Mouse (Mus musculus): ENCODE data around the gene Olfr1368. TPM values are rescaled to one million over a fixed set of nuclear protein-coding genes. Genes with fewer than 3 reads are reported as not detected.
"Not testable (repeated sequence)": the region's sequence is repeated elsewhere in the genome, so short reads cannot be mapped to it uniquely, and the experiment has no call there.

The Olfr1368 gene
- polyA plus RNA-seq, 1 experiment from 2014 or later: not detected

DNA sequence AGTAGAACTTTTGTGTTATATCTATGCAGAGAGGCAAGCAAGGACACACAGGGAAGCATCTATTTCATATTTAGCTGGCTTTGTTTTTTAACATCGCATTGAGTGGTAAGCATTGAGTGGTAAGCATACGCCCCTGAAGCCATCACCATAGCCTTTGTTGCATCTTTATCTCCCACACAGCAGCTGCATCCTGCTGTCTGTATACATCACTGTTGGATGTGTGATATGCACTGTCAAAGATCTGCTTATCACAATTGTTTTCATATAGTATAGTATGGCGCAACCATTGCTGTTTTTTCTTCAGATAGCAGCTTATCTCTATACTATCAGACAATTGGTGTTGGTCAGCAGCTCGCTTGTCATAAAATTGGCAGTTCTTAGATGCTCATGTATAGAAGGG, 31.5 kb downstream of the Olfr1368 start:
- Histone ChIP-seq H3K27me3 (ENCODE audit: control insufficient read depth, insufficient read depth, low read length) (no peaks in the 10 kb centered on the region), H3K4me1 (replicated peaks; ENCODE audit: control insufficient read depth, insufficient read depth) (no peaks in the 10 kb centered on the region), H3K9me3 (ENCODE audit: control insufficient read depth, low read length) (no peaks in the 10 kb centered on the region), H3K27ac (replicated peaks) (no peak overlapping the region), H3K9ac (ENCODE audit: low read length) (no peak overlapping the region), H3K4me3 (ENCODE audit: low read depth, low read length) (no peak overlapping the region), H3K36me3 (ENCODE audit: control insufficient read depth, insufficient read depth, low read length) (no peaks in the 10 kb centered on the region), H3K4me2 (replicated peaks; ENCODE audit: low read depth) (no peak overlapping the region)
- TF ChIP-seq CTCF (IDR thresholded peaks at IDR 0.05; ENCODE audit: low read depth) (no peak), EP300 (optimal IDR thresholded peaks at IDR 0.05) (no peak)
- ATAC-seq (ENCODE audit: low FRiP score, low TSS enrichment) (no peak), DNase-seq (ENCODE audit: low spot score) (no peak)
- WGBS: 80% methylated on average over 4 of the region's 4 CpGs

GRCm38 (mm10) chr13:21111183-21111582, 34.5 kb downstream of the Olfr1368 start, which contains the start of gene Olfr1369-ps1:
TSS of gene Olfr1369-ps1 (plus strand) at chr13:21111483.
- WGBS: 80% methylated on average over 3 of the region's 3 CpGs
- not testable (repeated sequence) for H3K27me3 ChIP-seq (ENCODE audit: control insufficient read depth, insufficient read depth, low read length); H3K4me2 ChIP-seq (replicated peaks; ENCODE audit: low read depth); H3K4me1 ChIP-seq (replicated peaks; ENCODE audit: control insufficient read depth, insufficient read depth); ATAC-seq (ENCODE audit: low FRiP score, low TSS enrichment); H3K27ac ChIP-seq (replicated peaks); DNase-seq (ENCODE audit: low spot score); H3K9me3 ChIP-seq (ENCODE audit: control insufficient read depth, low read length); H3K36me3 ChIP-seq (ENCODE audit: control insufficient read depth, insufficient read depth, low read length); H3K9ac ChIP-seq (ENCODE audit: low read length); H3K4me3 ChIP-seq (ENCODE audit: low read depth, low read length)

GRCm38 (mm10) chr13:21110441-21110840, 35.2 kb downstream of the Olfr1368 start:
- H3K9me3 ChIP-seq (ENCODE audit: control insufficient read depth, low read length): no peaks in the 10 kb centered on the region
- DNase-seq (ENCODE audit: low spot score) (no peak), ATAC-seq (ENCODE audit: low FRiP score, low TSS enrichment) (no peak)
- H3K4me1 ChIP-seq (replicated peaks; ENCODE audit: control insufficient read depth, insufficient read depth): no peaks in the 10 kb centered on the region
- TF ChIP-seq EP300 (optimal IDR thresholded peaks at IDR 0.05) (no peak), CTCF (IDR thresholded peaks at IDR 0.05; ENCODE audit: low read depth) (no peak)
- H3K9ac ChIP-seq (ENCODE audit: low read length): no peak overlapping the region
- no peaks in the 10 kb centered on the region for H3K27me3 ChIP-seq (ENCODE audit: control insufficient read depth, insufficient read depth, low read length)
- WGBS: 86% methylated on average over 6 of the region's 6 CpGs
- H3K4me3 ChIP-seq (ENCODE audit: low read depth, low read length): no peak overlapping the region
- H3K36me3 ChIP-seq (ENCODE audit: control insufficient read depth, insufficient read depth, low read length): no peaks in the 10 kb centered on the region
- no peak overlapping the region for H3K4me2 ChIP-seq (replicated peaks; ENCODE audit: low read depth)
- no peak overlapping the region for H3K27ac ChIP-seq (replicated peaks)

DNA sequence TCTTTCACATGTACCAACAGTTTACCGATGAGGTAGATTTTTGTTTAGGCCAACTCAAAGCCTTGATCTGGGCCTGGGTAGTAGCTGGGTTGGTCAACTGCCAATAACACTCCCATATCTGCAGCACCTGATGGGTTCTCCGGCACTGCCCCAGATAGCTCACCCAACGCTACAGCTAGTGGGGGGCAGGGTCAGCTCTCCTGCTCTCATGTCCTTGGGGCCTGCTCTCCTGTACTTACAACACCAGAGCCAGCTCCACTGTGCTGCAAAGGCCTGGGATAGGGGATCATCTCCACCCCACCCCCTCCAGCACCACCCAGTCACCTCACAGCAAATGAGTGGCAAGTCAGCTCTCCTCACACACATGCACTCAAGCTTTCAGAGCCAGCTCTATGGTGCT, 35.9 kb downstream of the Olfr1368 start:
- Histone ChIP-seq H3K9me3 (ENCODE audit: control insufficient read depth, low read length) (no peaks in the 10 kb centered on the region), H3K4me2 (replicated peaks; ENCODE audit: low read depth) (no peak overlapping the region), H3K9ac (ENCODE audit: low read length) (no peak overlapping the region), H3K36me3 (ENCODE audit: control insufficient read depth, insufficient read depth, low read length) (no peaks in the 10 kb centered on the region), H3K27me3 (ENCODE audit: control insufficient read depth, insufficient read depth, low read length) (no peaks in the 10 kb centered on the region), H3K27ac (replicated peaks) (no peak overlapping the region), H3K4me3 (ENCODE audit: low read depth, low read length) (no peak overlapping the region), H3K4me1 (replicated peaks; ENCODE audit: control insufficient read depth, insufficient read depth) (no peaks in the 10 kb centered on the region)
- TF ChIP-seq CTCF (IDR thresholded peaks at IDR 0.05; ENCODE audit: low read depth): no peak
- no peak for ATAC-seq (ENCODE audit: low FRiP score, low TSS enrichment)
- no peak for DNase-seq (ENCODE audit: low spot score)
- 91% methylated on average over 3 of the region's 3 CpGs for WGBS

Other genes with a start within 250 kb of the Olfr1368 start
- gene Olfr1370, start 70.9 kb downstream of the Olfr1368 start, polyA plus RNA-seq (2015; fragmentation: Nextera tagmentation; extraction: Ambion mirVana): not detected in 2 replicates
- gene Olfr1369-ps1, start 34.4 kb downstream of the Olfr1368 start, polyA plus RNA-seq (2015; fragmentation: Nextera tagmentation; extraction: Ambion mirVana): 0.04 TPM in 2 replicates
- gene Olfr263, start 16.2 kb downstream of the Olfr1368 start, polyA plus RNA-seq (2015; fragmentation: Nextera tagmentation; extraction: Ambion mirVana): not detected in 2 replicates
- 58.5 and 60.2 TPM in 2 replicates for gene Trim27, start 33.6 kb upstream of the Olfr1368 start, polyA plus RNA-seq (2015; fragmentation: Nextera tagmentation; extraction: Ambion mirVana)
- 0.06 TPM in 1 of 2 replicates, not detected in the other for gene Gpx5, start 146.9 kb upstream of the Olfr1368 start, polyA plus RNA-seq (2015; fragmentation: Nextera tagmentation; extraction: Ambion mirVana)
- 0.07 TPM in 1 of 2 replicates, not detected in the other for gene Gpx6, start 166.3 kb upstream of the Olfr1368 start, polyA plus RNA-seq (2015; fragmentation: Nextera tagmentation; extraction: Ambion mirVana)
- gene Olfr1367, start 201.0 kb upstream of the Olfr1368 start, polyA plus RNA-seq (2015; fragmentation: Nextera tagmentation; extraction: Ambion mirVana): not detected in 2 replicates
- 4.3 and 4.6 TPM in 2 replicates for gene Zscan12, start 217.0 kb upstream of the Olfr1368 start, polyA plus RNA-seq (2015; fragmentation: Nextera tagmentation; extraction: Ambion mirVana)

Data from stomach, postnatal 0 days (tissue).